Mouse (Mus musculus): ENCODE results near the gene Prdx1. TPM values are rescaled to one million over a fixed set of nuclear protein-coding genes. Genes with fewer than 3 reads are reported as not detected.

Gene Prdx1
- polyA plus RNA-seq, 1 experiment = 410 TPM

GRCm38 (mm10) chr4:116721098-116721628 lies 35.8 kb downstream of the Prdx1 start:
- TF ChIP-seq POLR2A (IDR thresholded peaks at IDR 0.05; ENCODE audit: borderline replicate concordance, control insufficient read depth, low read depth, low read length) (no peak), CTCF (IDR thresholded peaks at IDR 0.05; ENCODE audit: control insufficient read depth, insufficient read depth, low read length) (no peak)
- peak overlapping the region; percentile 81 for H3K4me3 ChIP-seq (replicated peaks; ENCODE audit: control insufficient read depth, low read depth, low read length)
- peak overlapping the region; percentile 87 for H3K27ac ChIP-seq (ENCODE audit: control insufficient read depth, insufficient read depth, low read depth, low read length, poor library complexity)

GRCm38 (mm10) chr4:116722230-116722629 lies 36.9 kb downstream of the Prdx1 start:
- H3K27ac ChIP-seq (ENCODE audit: control insufficient read depth, insufficient read depth, low read depth, low read length, poor library complexity) = 0 out of 2 replicates have a peak overlapping the region, but pooled peaks have one; percentile 14
- TF ChIP-seq POLR2A (IDR thresholded peaks at IDR 0.05; ENCODE audit: borderline replicate concordance, control insufficient read depth, low read depth, low read length) (no peak), CTCF (IDR thresholded peaks at IDR 0.05; ENCODE audit: control insufficient read depth, insufficient read depth, low read length) (no peak)
- H3K4me3 ChIP-seq (replicated peaks; ENCODE audit: control insufficient read depth, low read depth, low read length) = peak overlapping the region; percentile 51
- WGBS = 64% methylated on average over 7 of the region's 7 CpGs
- H3K4me1 ChIP-seq (ENCODE audit: control insufficient read depth, insufficient read depth, low read length) = peaks cover 2% of the 10 kb centered on the region

More at GRCm38 (mm10) chr4:116721098-116721628, 35.8 kb downstream of the Prdx1 start:
- WGBS = under 1% methylated on average over 29 of the region's 29 CpGs
- peaks cover 2% of the 10 kb centered on the region for H3K4me1 ChIP-seq (ENCODE audit: control insufficient read depth, insufficient read depth, low read length)

GRCm38 (mm10) chr4:116725444-116725843 lies 40.1 kb downstream of the Prdx1 start:
- no peak overlapping the region for H3K4me3 ChIP-seq (replicated peaks; ENCODE audit: control insufficient read depth, low read depth, low read length)
- H3K27ac ChIP-seq (ENCODE audit: control insufficient read depth, insufficient read depth, low read depth, low read length, poor library complexity) = no peak overlapping the region
- 80% methylated on average over 5 of the region's 5 CpGs for WGBS
- H3K4me1 ChIP-seq (ENCODE audit: control insufficient read depth, insufficient read depth, low read length) = peaks cover 2% of the 10 kb centered on the region
- TF ChIP-seq CTCF (IDR thresholded peaks at IDR 0.05; ENCODE audit: control insufficient read depth, insufficient read depth, low read length) = no peak
- TF ChIP-seq POLR2A (IDR thresholded peaks at IDR 0.05; ENCODE audit: borderline replicate concordance, control insufficient read depth, low read depth, low read length) = no peak

GRCm38 (mm10) chr4:116727401-116727800 lies 42.1 kb downstream of the Prdx1 start:
- H3K27ac ChIP-seq (ENCODE audit: control insufficient read depth, insufficient read depth, low read depth, low read length, poor library complexity) = no peak overlapping the region
- H3K4me3 ChIP-seq (replicated peaks; ENCODE audit: control insufficient read depth, low read depth, low read length) = no peak overlapping the region
- no peak for TF ChIP-seq CTCF (IDR thresholded peaks at IDR 0.05; ENCODE audit: control insufficient read depth, insufficient read depth, low read length)
- TF ChIP-seq POLR2A (IDR thresholded peaks at IDR 0.05; ENCODE audit: borderline replicate concordance, control insufficient read depth, low read depth, low read length) = no peak
- WGBS = 88% methylated on average over 3 of the region's 3 CpGs
- no peaks in the 10 kb centered on the region; the same call in 1 of the 2 replicates for H3K4me1 ChIP-seq (ENCODE audit: control insufficient read depth, insufficient read depth, low read length)

GRCm38 (mm10) chr4:116729532-116729931 lies 44.2 kb downstream of the Prdx1 start:
- Histone ChIP-seq H3K27ac (ENCODE audit: control insufficient read depth, insufficient read depth, low read depth, low read length, poor library complexity) (no peak overlapping the region), H3K4me3 (replicated peaks; ENCODE audit: control insufficient read depth, low read depth, low read length) (no peak overlapping the region), H3K4me1 (ENCODE audit: control insufficient read depth, insufficient read depth, low read length) (no peaks in the 10 kb centered on the region; the same call in 1 of the 2 replicates)
- no peak for TF ChIP-seq POLR2A (IDR thresholded peaks at IDR 0.05; ENCODE audit: borderline replicate concordance, control insufficient read depth, low read depth, low read length)
- no peak for TF ChIP-seq CTCF (IDR thresholded peaks at IDR 0.05; ENCODE audit: control insufficient read depth, insufficient read depth, low read length)
- WGBS = 75% methylated on average over 3 of the region's 3 CpGs

- Histone ChIP-seq H3K27ac (ENCODE audit: control insufficient read depth, insufficient read depth, low read depth, low read length, poor library complexity) (no peak overlapping the region), H3K4me1 (ENCODE audit: control insufficient read depth, insufficient read depth, low read length) (no peaks in the 10 kb centered on the region; the same call in 1 of the 2 replicates), H3K4me3 (replicated peaks; ENCODE audit: control insufficient read depth, low read depth, low read length) (no peak overlapping the region)
- 80% methylated on average over 9 of the region's 9 CpGs for WGBS
- TF ChIP-seq CTCF (IDR thresholded peaks at IDR 0.05; ENCODE audit: control insufficient read depth, insufficient read depth, low read length) (no peak), POLR2A (IDR thresholded peaks at IDR 0.05; ENCODE audit: borderline replicate concordance, control insufficient read depth, low read depth, low read length) (no peak)
Observed at GRCm38 (mm10) chr4:116731077-116731476, 45.7 kb downstream of the Prdx1 start.

- Histone ChIP-seq H3K27ac (ENCODE audit: control insufficient read depth, insufficient read depth, low read depth, low read length, poor library complexity) (no peak overlapping the region), H3K4me1 (ENCODE audit: control insufficient read depth, insufficient read depth, low read length) (no peaks in the 10 kb centered on the region; the same call in 1 of the 2 replicates), H3K4me3 (replicated peaks; ENCODE audit: control insufficient read depth, low read depth, low read length) (no peak overlapping the region)
- WGBS = 82% methylated on average over 5 of the region's 5 CpGs
- no peak for TF ChIP-seq CTCF (IDR thresholded peaks at IDR 0.05; ENCODE audit: control insufficient read depth, insufficient read depth, low read length)
- TF ChIP-seq POLR2A (IDR thresholded peaks at IDR 0.05; ENCODE audit: borderline replicate concordance, control insufficient read depth, low read depth, low read length) = no peak
Observed at GRCm38 (mm10) chr4:116732355-116732754, 47.0 kb downstream of the Prdx1 start.

- WGBS = 72% methylated on average over 2 of the region's 2 CpGs
- no peak overlapping the region for H3K4me3 ChIP-seq (replicated peaks; ENCODE audit: control insufficient read depth, low read depth, low read length)
- no peaks in the 10 kb centered on the region; the same call in 1 of the 2 replicates for H3K4me1 ChIP-seq (ENCODE audit: control insufficient read depth, insufficient read depth, low read length)
- no peak overlapping the region for H3K27ac ChIP-seq (ENCODE audit: control insufficient read depth, insufficient read depth, low read depth, low read length, poor library complexity)
- TF ChIP-seq CTCF (IDR thresholded peaks at IDR 0.05; ENCODE audit: control insufficient read depth, insufficient read depth, low read length) (no peak), POLR2A (IDR thresholded peaks at IDR 0.05; ENCODE audit: borderline replicate concordance, control insufficient read depth, low read depth, low read length) (no peak)
Observed at GRCm38 (mm10) chr4:116734996-116735395, 49.7 kb downstream of the Prdx1 start.

All from bone marrow, adult 2 months (tissue).